In the genomic region with DNA sequence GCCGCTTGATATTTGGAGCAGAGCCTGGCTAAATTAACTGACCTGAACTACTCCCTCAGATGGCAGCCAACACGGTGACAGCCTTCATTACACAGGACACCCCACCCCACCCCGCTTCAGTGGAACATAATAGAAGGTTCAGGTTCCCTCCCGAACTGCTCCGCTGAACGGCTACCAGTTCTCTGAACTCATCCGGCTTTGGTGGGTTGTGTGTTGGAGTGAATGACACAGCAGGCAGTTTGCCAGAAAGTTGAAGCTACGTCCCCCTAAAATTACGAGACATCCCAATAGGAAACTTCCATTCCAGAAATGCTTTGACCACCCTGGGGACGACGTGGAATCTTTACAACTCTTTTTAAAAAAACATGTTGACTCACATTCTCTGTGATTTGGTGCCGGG, we compare ENCODE assay signal across 12 mouse cellular contexts. TPM values are rescaled to one million over a fixed set of nuclear protein-coding genes. Genes with fewer than 3 reads are reported as not detected.
A peak's percentile ranks its signal among the peaks of the same experiment; 100 is the strongest.
DNase-seq lines count a peak whose midpoint lies in the region; ATAC-seq and TF ChIP-seq lines count a peak whose summit lies in the region.
"Had no signal": no experiment of that assay in that cellular context is flagged by ENCODE, and none has a peak within 500 bp of the region (broad histone marks: within the 10 kb centered on the region; RNA-seq: fewer than 3 reads in every experiment).

No protein-coding gene starts in this region.

- 26% methylated on average over 12 of the region's 12 CpGs for WGBS in kidney, postnatal 0 days
- WGBS in forebrain, embryonic 12.5 days = 42% methylated on average over 12 of the region's 12 CpGs
- 90% methylated on average over 12 of the region's 12 CpGs for WGBS in liver, postnatal 0 days (ENCODE audit: insufficient replicate concordance)

- peak; percentile 38 for DNase-seq in embryo, embryonic 11 days
- DNase-seq in embryo, embryonic 10 days (ENCODE audit: low spot score) = no peak
- DNase-seq in kidney, postnatal 0 days (ENCODE audit: low spot score) = peak; percentile 81
- no peak for DNase-seq in kidney, postnatal 36 days
- peak; percentile 43 for DNase-seq in mesoderm, embryonic 11.5 days (ENCODE audit: low read depth, low spot score)
- no peak for DNase-seq in cerebellum, adult 11 months
- no peak for DNase-seq in liver, postnatal 0 days
- DNase-seq: right cerebral cortex, postnatal 25 days had no signal

- H3K4me2 ChIP-seq in kidney, postnatal 0 days (ENCODE audit: low read length) = peak overlapping the region; percentile 38
- H3K4me2 ChIP-seq in forebrain, embryonic 12.5 days = no peak overlapping the region
- no peak overlapping the region for H3K4me2 ChIP-seq in liver, postnatal 0 days (ENCODE audit: low read depth, low read length)
- H3K4me2 ChIP-seq: midbrain, embryonic 13.5 days; neural tube, embryonic 13.5 days had no signal

- H3K4me1 ChIP-seq in kidney, postnatal 0 days (replicated peaks; ENCODE audit: insufficient read depth, low read length) = no peaks in the 10 kb centered on the region
- H3K4me1 ChIP-seq in forebrain, embryonic 12.5 days = peaks cover 23% of the 10 kb centered on the region
- H3K4me1 ChIP-seq in liver, postnatal 0 days (ENCODE audit: insufficient read depth) = no peaks in the 10 kb centered on the region

- H3K4me3 ChIP-seq in kidney, postnatal 0 days (replicated peaks; ENCODE audit: low read depth, low read length) = no peak overlapping the region
- no peak overlapping the region for H3K4me3 ChIP-seq in forebrain, embryonic 12.5 days (replicated peaks)
- H3K4me3 ChIP-seq in liver, postnatal 0 days (ENCODE audit: low read depth, low read length) = no peak overlapping the region
- H3K4me3 ChIP-seq: midbrain, embryonic 13.5 days; neural tube, embryonic 13.5 days had no signal

- H3K9me3 ChIP-seq in kidney, postnatal 0 days (replicated peaks; ENCODE audit: low read length) = no peaks in the 10 kb centered on the region
- H3K9me3 ChIP-seq in forebrain, embryonic 12.5 days = 0 out of 2 replicates have a peak, but pooled peaks cover 3% of the 10 kb centered on the region
- H3K9me3 ChIP-seq in liver, postnatal 0 days (ENCODE audit: low read length) = no peaks in the 10 kb centered on the region
- H3K9me3 ChIP-seq: midbrain, embryonic 13.5 days; neural tube, embryonic 13.5 days had no signal

- no peak overlapping the region for H3K9ac ChIP-seq in kidney, postnatal 0 days (ENCODE audit: low read depth, low read length)
- H3K9ac ChIP-seq in forebrain, embryonic 12.5 days = no peak overlapping the region
- H3K9ac ChIP-seq in liver, postnatal 0 days (replicated peaks) = no peak overlapping the region
- H3K9ac ChIP-seq: midbrain, embryonic 13.5 days; neural tube, embryonic 13.5 days had no signal

- no peaks in the 10 kb centered on the region for H3K27me3 ChIP-seq in kidney, postnatal 0 days (ENCODE audit: insufficient read depth, low read length)
- no peaks in the 10 kb centered on the region for H3K27me3 ChIP-seq in forebrain, embryonic 12.5 days
- H3K27me3 ChIP-seq in liver, postnatal 0 days (ENCODE audit: insufficient read depth, low read length) = no peaks in the 10 kb centered on the region
- H3K27me3 ChIP-seq: midbrain, embryonic 13.5 days; neural tube, embryonic 13.5 days had no signal

- TF ChIP-seq EP300 in liver, postnatal 0 days (IDR thresholded peaks at IDR 0.05; ENCODE audit: low read depth) = no peak

- no peak for TF ChIP-seq CTCF in kidney, postnatal 0 days (IDR thresholded peaks at IDR 0.05; ENCODE audit: low read depth)
- no peak for TF ChIP-seq CTCF in liver, postnatal 0 days (IDR thresholded peaks at IDR 0.05; ENCODE audit: low read depth)

- H3K27ac ChIP-seq in kidney, postnatal 0 days = no peak overlapping the region
- H3K27ac ChIP-seq in forebrain, embryonic 12.5 days = no peak overlapping the region
- no peak overlapping the region for H3K27ac ChIP-seq in liver, postnatal 0 days (ENCODE audit: low read depth)
- H3K27ac ChIP-seq: midbrain, embryonic 13.5 days; neural tube, embryonic 13.5 days had no signal

- peaks cover 8% of the 10 kb centered on the region; the same call in 1 of the 2 replicates for H3K36me3 ChIP-seq in kidney, postnatal 0 days (ENCODE audit: insufficient read depth, low read length)
- peaks cover 12% of the 10 kb centered on the region for H3K36me3 ChIP-seq in forebrain, embryonic 12.5 days (replicated peaks)
- H3K36me3 ChIP-seq in liver, postnatal 0 days (replicated peaks; ENCODE audit: insufficient read depth, low read length) = peaks cover 7% of the 10 kb centered on the region

- peak; percentile 40; the same call in 1 of the 2 replicates for ATAC-seq in kidney, postnatal 0 days (replicated peaks; ENCODE audit: low FRiP score, low read depth)
- peak; percentile 57; the same call in 1 of the 2 replicates for ATAC-seq in forebrain, embryonic 12.5 days (ENCODE audit: low FRiP score)
- no peak for ATAC-seq in liver, postnatal 0 days
- ATAC-seq: lung, postnatal 0 days had no signal

RNA-seq across cellular contexts. Expression of a gene that starts 53.8 kb away (rescaled TPM):
- 60.9 and 65.8 TPM in 2 replicates for polyA plus RNA-seq in kidney, postnatal 0 days (2015; fragmentation: Nextera tagmentation; extraction: Ambion mirVana)
- 67.8 and 72.3 TPM in 2 replicates for polyA plus RNA-seq in forebrain, embryonic 12.5 days (2016; fragmentation: Nextera tagmentation; extraction: Ambion mirVana)
- polyA plus RNA-seq in liver, postnatal 0 days (2015; fragmentation: Nextera tagmentation; extraction: Ambion mirVana) = 24.8 and 26.4 TPM in 2 replicates

Comparison
In these comparisons a context has a peak if more than half of its experiments do, and no peak if none do; other contexts are left out.
1. DNase-seq: peak in embryo, embryonic 11 days (single experiment), kidney, postnatal 0 days (single experiment) and mesoderm, embryonic 11.5 days (single experiment); none in embryo, embryonic 10 days (single experiment), kidney, postnatal 36 days (0 of 2), cerebellum, adult 11 months (single experiment) and liver, postnatal 0 days (single experiment).